Comparison of ENCODE assay signal across 23 mouse cellular contexts in genomic region chr4:115583036-115583435, GRCm38 (mm10). TPM values are rescaled to one million over a fixed set of nuclear protein-coding genes. Genes with fewer than 3 reads are reported as not detected.
DNase-seq lines count a peak whose midpoint lies in the region; ATAC-seq and TF ChIP-seq lines count a peak whose summit lies in the region.
"Had no signal": no experiment of that assay in that cellular context is flagged by ENCODE, and none has a peak within 500 bp of the region (broad histone marks: within the 10 kb centered on the region; RNA-seq: fewer than 3 reads in every experiment).

No protein-coding gene starts in this region.

- peak; percentile 41 for DNase-seq in lung, postnatal 25 days (ENCODE audit: low spot score)
- DNase-seq in lung, postnatal 0 days (ENCODE audit: low spot score), result no peak
- DNase-seq in c-Kit-positive CD71-negative TER-119-negative erythroid progenitor cells, embryonic 14.5 days (ENCODE audit: low read depth), result peak; percentile 12
- DNase-seq in liver, embryonic 11.5 days (ENCODE audit: low spot score), result no peak
- no peak for DNase-seq in retina, postnatal 1 day
- no peak for DNase-seq in frontal cortex, postnatal 36 days (ENCODE audit: low spot score in 2 of 2)
- DNase-seq: cerebellum, postnatal 25 days; heart, adult 11 months; kidney, postnatal 36 days; right cerebral cortex, adult 18-20 months; thymus, postnatal 36 days had no signal

- no peak for TF ChIP-seq EP300 in lung, postnatal 0 days (IDR thresholded peaks at IDR 0.05)

- H3K4me3 ChIP-seq in lung, postnatal 0 days (ENCODE audit: low read depth, low read length), result no peak overlapping the region
- H3K4me3 ChIP-seq in liver, embryonic 11.5 days (ENCODE audit: low read depth, low read length), result no peak overlapping the region
- H3K4me3 ChIP-seq: embryonic facial prominence, embryonic 13.5 days; limb, embryonic 13.5 days; neural tube, embryonic 15.5 days had no signal

- no peak overlapping the region for H3K4me2 ChIP-seq in lung, postnatal 0 days (replicated peaks; ENCODE audit: low read depth, low read length)
- H3K4me2 ChIP-seq in liver, embryonic 11.5 days, result no peak overlapping the region
- H3K4me2 ChIP-seq: embryonic facial prominence, embryonic 13.5 days; limb, embryonic 13.5 days; neural tube, embryonic 15.5 days had no signal

- H3K9ac ChIP-seq in lung, postnatal 0 days (replicated peaks; ENCODE audit: low read depth), result no peak overlapping the region
- H3K9ac ChIP-seq in liver, embryonic 11.5 days (ENCODE audit: low read depth, low read length), result no peak overlapping the region
- H3K9ac ChIP-seq: embryonic facial prominence, embryonic 13.5 days; limb, embryonic 13.5 days; neural tube, embryonic 15.5 days had no signal

- H3K9me3 ChIP-seq in lung, postnatal 0 days (ENCODE audit: low read length), result no peaks in the 10 kb centered on the region
- no peaks in the 10 kb centered on the region for H3K9me3 ChIP-seq in liver, embryonic 11.5 days (ENCODE audit: control insufficient read depth, low read length)
- H3K9me3 ChIP-seq: embryonic facial prominence, embryonic 13.5 days; limb, embryonic 13.5 days; neural tube, embryonic 15.5 days had no signal

- H3K4me1 ChIP-seq in lung, postnatal 0 days (ENCODE audit: insufficient read depth, low read depth, low read length), result no peaks in the 10 kb centered on the region
- H3K4me1 ChIP-seq in liver, embryonic 11.5 days (replicated peaks; ENCODE audit: control insufficient read depth, insufficient read depth, low read length), result no peaks in the 10 kb centered on the region
- H3K4me1 ChIP-seq: embryonic facial prominence, embryonic 13.5 days; limb, embryonic 13.5 days; neural tube, embryonic 15.5 days had no signal

- no peaks in the 10 kb centered on the region for H3K27me3 ChIP-seq in lung, postnatal 0 days (replicated peaks; ENCODE audit: insufficient read depth, low read length)
- H3K27me3 ChIP-seq in liver, embryonic 11.5 days (replicated peaks; ENCODE audit: control insufficient read depth, insufficient read depth, low read length), result no peaks in the 10 kb centered on the region
- H3K27me3 ChIP-seq: embryonic facial prominence, embryonic 13.5 days; limb, embryonic 13.5 days; neural tube, embryonic 15.5 days; Patski had no signal

- no peak for TF ChIP-seq CTCF in lung, postnatal 0 days (IDR thresholded peaks at IDR 0.05)

- no peak for ATAC-seq in lung, postnatal 0 days
- ATAC-seq in liver, embryonic 11.5 days (replicated peaks; ENCODE audit: low FRiP score), result peak; percentile 93
- peak; percentile 100 for ATAC-seq in megakaryocyte-erythroid progenitor cell, adult 5-6 weeks (replicated peaks; ENCODE audit: low FRiP score, low TSS enrichment, poor library complexity, severe bottlenecking)
- ATAC-seq in inflammation-experienced regulatory T-cells, adult 6 months, result no peak
- ATAC-seq: CD4-positive, CD25-positive, alpha-beta regulatory T cell, adult 4 months; forebrain, embryonic 14.5 days; intestine, embryonic 16.5 days; Patski had no signal

- H3K36me3 ChIP-seq in lung, postnatal 0 days (ENCODE audit: insufficient read depth, low read length), result no peaks in the 10 kb centered on the region
- no peaks in the 10 kb centered on the region for H3K36me3 ChIP-seq in liver, embryonic 11.5 days (ENCODE audit: control insufficient read depth, insufficient read depth, low read length)
- H3K36me3 ChIP-seq: embryonic facial prominence, embryonic 13.5 days; limb, embryonic 13.5 days; neural tube, embryonic 15.5 days had no signal

- no peak overlapping the region for H3K27ac ChIP-seq in lung, postnatal 0 days (ENCODE audit: low read length)
- no peak overlapping the region for H3K27ac ChIP-seq in liver, embryonic 11.5 days (ENCODE audit: low read depth, low read length)
- H3K27ac ChIP-seq: embryonic facial prominence, embryonic 13.5 days; limb, embryonic 13.5 days; neural tube, embryonic 15.5 days had no signal

RNA-seq across cellular contexts. Expression of gene Cyp4a32, which starts 17.7 kb away (rescaled TPM):
- 0.08 TPM in 1 of 2 replicates, not detected in the other for polyA plus RNA-seq in lung, postnatal 0 days (2015; fragmentation: Nextera tagmentation; extraction: Ambion mirVana)
- polyA plus RNA-seq in liver, embryonic 11.5 days (2014; fragmentation: Nextera tagmentation; extraction: Ambion mirVana), result not detected in 2 replicates
- total RNA-seq in megakaryocyte-erythroid progenitor cell, adult 5-6 weeks (2014; fragmentation: Nextera tagmentation), result not detected in 2 replicates
- total RNA-seq in megakaryocyte-erythroid progenitor cell, adult 5-6 weeks (2017), result not detected in 2 replicates
- polyA plus RNA-seq in inflammation-experienced regulatory T-cells, adult 6 months (2017; shearing (Covaris generic)), result not detected
- total RNA-seq: gastrocnemius, adult 18-20 months; heart, postnatal 25 days; monocyte, adult 5-6 weeks had no signal
- polyA plus RNA-seq: CD4-positive, CD25-positive, alpha-beta regulatory T cell, adult 4 months; embryonic facial prominence, embryonic 13.5 days; forebrain, embryonic 14.5 days; intestine, embryonic 16.5 days; limb, embryonic 13.5 days; neural tube, embryonic 15.5 days; Patski had no signal

RNA-seq across cellular contexts. Expression of gene Cyp4a31, which starts 19.6 kb away (rescaled TPM):
- not detected in 2 replicates for polyA plus RNA-seq in lung, postnatal 0 days (2015; fragmentation: Nextera tagmentation; extraction: Ambion mirVana)
- not detected in 2 replicates for polyA plus RNA-seq in liver, embryonic 11.5 days (2014; fragmentation: Nextera tagmentation; extraction: Ambion mirVana)
- not detected in 2 replicates for total RNA-seq in megakaryocyte-erythroid progenitor cell, adult 5-6 weeks (2014; fragmentation: Nextera tagmentation)
- total RNA-seq in megakaryocyte-erythroid progenitor cell, adult 5-6 weeks (2017), result not detected in 2 replicates
- polyA plus RNA-seq in inflammation-experienced regulatory T-cells, adult 6 months (2017; shearing (Covaris generic)), result not detected
- total RNA-seq: heart, postnatal 25 days; monocyte, adult 5-6 weeks had no signal
- polyA plus RNA-seq: CD4-positive, CD25-positive, alpha-beta regulatory T cell, adult 4 months; embryonic facial prominence, embryonic 13.5 days; forebrain, embryonic 14.5 days; intestine, embryonic 16.5 days; limb, embryonic 13.5 days; neural tube, embryonic 15.5 days; Patski had no signal

Comparison
In these comparisons a context has a peak if more than half of its experiments do, and no peak if none do; other contexts are left out.
1. DNase-seq: peak in lung, postnatal 25 days (single experiment) and c-Kit-positive CD71-negative TER-119-negative erythroid progenitor cells, embryonic 14.5 days (single experiment); none in lung, postnatal 0 days (single experiment), liver, embryonic 11.5 days (single experiment), retina, postnatal 1 day (single experiment) and frontal cortex, postnatal 36 days (0 of 2).
2. ATAC-seq: peak in liver, embryonic 11.5 days (single experiment) and megakaryocyte-erythroid progenitor cell, adult 5-6 weeks (single experiment); none in lung, postnatal 0 days (single experiment) and inflammation-experienced regulatory T-cells, adult 6 months (single experiment).